Mouse (Mus musculus): Measurements from ENCODE around the gene Amd1. TPM values are rescaled to one million over a fixed set of nuclear protein-coding genes. Genes with fewer than 3 reads are reported as not detected.

Amd1 gene
- total RNA-seq (2021) = 10 to 100 TPM; 76.0 to 83.6 TPM

DNA sequence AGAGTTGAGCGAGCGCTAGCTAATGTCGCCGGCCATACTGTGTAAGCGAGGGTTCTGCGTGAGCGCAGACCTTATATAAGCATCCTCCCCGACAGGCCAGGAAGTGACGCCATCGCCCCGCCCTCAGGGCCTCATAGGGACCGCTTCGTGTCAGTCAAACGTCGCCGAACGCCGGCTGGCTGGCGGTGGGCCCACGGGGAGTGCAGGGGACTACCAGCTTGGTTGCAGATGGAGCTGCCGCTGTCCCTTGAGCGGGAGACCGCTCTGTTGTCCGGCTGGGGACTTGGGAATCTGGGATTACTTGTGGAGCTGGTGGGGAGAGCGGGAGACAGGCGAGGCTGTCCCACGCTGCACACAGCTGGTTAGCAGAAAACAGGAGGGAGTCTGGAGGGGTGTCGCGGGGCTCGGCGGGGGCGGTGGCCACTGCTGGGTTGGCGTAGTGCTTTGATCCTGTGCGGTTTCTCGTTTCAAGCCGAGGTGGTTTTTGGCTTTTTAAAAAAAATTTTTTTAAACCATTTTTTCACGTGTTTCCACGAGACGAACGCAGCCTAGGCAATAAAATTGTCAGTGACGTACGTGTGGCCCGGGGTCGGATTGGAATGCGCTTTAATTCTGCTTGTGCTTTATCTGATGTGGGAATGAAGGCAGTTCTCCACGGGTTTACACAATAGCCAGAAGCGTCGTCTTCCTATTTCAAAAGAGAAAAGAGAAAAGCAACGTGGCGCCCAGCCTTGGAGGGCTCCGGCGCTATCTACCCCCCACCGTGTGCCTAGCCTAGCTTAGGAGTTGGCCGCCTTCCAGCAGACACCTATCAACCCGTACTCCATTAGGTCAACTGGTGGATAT is at the start of gene Amd1:
Gene Amd1 (minus strand): TSS at position 47 of the 846 bp plus-strand sequence.
- DNase-seq (ENCODE audit: low spot score in 2 of 2) = peak; percentile 100
- intact Hi-C loops (cut with DNase I) = loop anchor here (1.0 to 5.0 kb wide), 3 partner anchors 45 to 220 kb away; partner anchors contain the start of gene Gtf3c6

- intact Hi-C loops (cut with DNase I) = no loop called here
- DNase-seq (ENCODE audit: low spot score in 2 of 2) = no peak
Measured at GRCm38 (mm10) chr10:40351156-40351555, 49.2 kb upstream of the Amd1 start.

GRCm38 (mm10) chr10:40350245-40350932 is 48.4 kb upstream of the Amd1 start:
- no peak for DNase-seq (ENCODE audit: low spot score in 2 of 2)
- intact Hi-C loops (cut with DNase I) = loop anchor here (1.0 kb wide), 1 partner anchor 91 kb away; no protein-coding TSS in a partner anchor

- intact Hi-C loops (cut with DNase I) = loop anchor here (1.0 to 5.0 kb wide), 3 partner anchors 47 to 178 kb away; partner anchors contain the start of gene Amd1
Measured at GRCm38 (mm10) chr10:40349631-40350177, 47.7 kb upstream of the Amd1 start.

DNA sequence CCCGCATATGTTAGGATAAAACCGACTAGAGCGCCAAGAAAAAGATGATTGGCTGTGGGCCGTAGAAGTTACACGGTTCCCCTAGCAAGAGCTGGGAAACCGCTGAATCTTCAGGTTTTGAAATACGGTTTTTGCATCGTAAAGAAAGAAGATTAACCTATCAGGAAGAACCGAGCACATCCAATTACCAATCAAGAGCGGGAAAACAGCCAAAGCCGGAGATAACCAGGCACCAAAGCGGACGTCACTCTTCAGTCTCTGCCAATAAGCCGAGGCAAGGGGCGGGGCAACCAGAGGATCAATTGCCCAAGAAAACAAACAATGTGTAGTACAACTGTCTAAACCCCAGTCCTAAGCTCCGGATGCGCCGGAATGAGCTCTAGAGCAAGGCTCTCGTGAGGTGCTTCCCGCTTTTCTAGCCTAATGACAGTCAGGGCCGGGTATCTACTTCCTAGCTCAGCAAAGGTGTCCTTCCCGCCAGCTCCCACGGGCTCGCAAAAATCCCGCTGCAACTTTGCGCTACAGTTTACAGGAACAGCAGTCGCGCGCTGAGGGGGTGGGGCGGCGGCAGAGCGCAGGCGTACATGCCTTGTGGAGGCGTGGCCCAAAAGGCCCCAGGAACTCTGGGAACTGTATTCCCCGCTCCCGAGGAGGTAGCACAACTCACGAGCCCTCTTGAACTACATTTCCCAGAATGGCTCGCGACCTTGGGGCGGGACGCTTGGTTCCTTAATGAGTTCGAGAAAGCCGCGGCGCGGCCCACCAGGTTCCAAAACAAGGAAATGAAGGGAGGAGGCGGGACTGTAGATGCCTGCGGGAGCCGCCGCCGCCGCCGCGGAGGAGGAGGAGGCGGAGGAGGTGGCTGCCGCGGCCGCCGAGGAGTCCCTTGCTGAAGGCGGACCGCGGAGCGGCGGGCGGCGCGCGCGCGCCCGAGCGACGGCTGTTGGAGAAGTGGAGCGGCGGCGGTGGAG is 46.9 kb upstream of the Amd1 start:
- intact Hi-C loops (cut with DNase I) = loop anchor here (1.0 to 5.0 kb wide), 2 partner anchors 47 to 178 kb away; partner anchors contain the start of gene Amd1
- DNase-seq (ENCODE audit: low spot score in 2 of 2) = peak; percentile 96 to 97

More at GRCm38 (mm10) chr10:40349631-40350177, 47.7 kb upstream of the Amd1 start:
- peak in 1 of 2 experiments; percentile 64 for DNase-seq (ENCODE audit: low spot score in 2 of 2)

- intact Hi-C loops (cut with DNase I) = loop anchor here (5.0 kb wide), 1 partner anchor 180 kb away; no protein-coding TSS in a partner anchor
Measured at GRCm38 (mm10) chr10:40347461-40347954, 45.5 kb upstream of the Amd1 start.

GRCm38 (mm10) chr10:40346776-40347403 is 44.9 kb upstream of the Amd1 start:
- intact Hi-C loops (cut with DNase I) = loop anchor here (5.0 kb wide), 1 partner anchor 180 kb away; no protein-coding TSS in a partner anchor
- DNase-seq (ENCODE audit: low spot score in 2 of 2) = no peak

More at GRCm38 (mm10) chr10:40347461-40347954, 45.5 kb upstream of the Amd1 start:
- no peak for DNase-seq (ENCODE audit: low spot score in 2 of 2)

GRCm38 (mm10) chr10:40342036-40342435 is 40.0 kb upstream of the Amd1 start:
- DNase-seq (ENCODE audit: low spot score in 2 of 2) = no peak
- intact Hi-C loops (cut with DNase I) = no loop called here

- DNase-seq (ENCODE audit: low spot score in 2 of 2) = no peak
- intact Hi-C loops (cut with DNase I) = no loop called here
Measured at GRCm38 (mm10) chr10:40339351-40339964, 37.5 kb upstream of the Amd1 start, which contains the start of gene Cdk19. Gene Cdk19, plus strand, starts transcription at chr10:40339564.

- DNase-seq (ENCODE audit: low spot score in 2 of 2) = no peak
- intact Hi-C loops (cut with DNase I) = no loop called here
Measured at GRCm38 (mm10) chr10:40332864-40333263, 30.9 kb upstream of the Amd1 start.

GRCm38 (mm10) chr10:40330262-40330661 is 28.3 kb upstream of the Amd1 start:
- intact Hi-C loops (cut with DNase I) = no loop called here
- DNase-seq (ENCODE audit: low spot score in 2 of 2) = no peak

GRCm38 (mm10) chr10:40328004-40328551 is 26.1 kb upstream of the Amd1 start:
- no peak for DNase-seq (ENCODE audit: low spot score in 2 of 2)
- intact Hi-C loops (cut with DNase I) = no loop called here

DNA sequence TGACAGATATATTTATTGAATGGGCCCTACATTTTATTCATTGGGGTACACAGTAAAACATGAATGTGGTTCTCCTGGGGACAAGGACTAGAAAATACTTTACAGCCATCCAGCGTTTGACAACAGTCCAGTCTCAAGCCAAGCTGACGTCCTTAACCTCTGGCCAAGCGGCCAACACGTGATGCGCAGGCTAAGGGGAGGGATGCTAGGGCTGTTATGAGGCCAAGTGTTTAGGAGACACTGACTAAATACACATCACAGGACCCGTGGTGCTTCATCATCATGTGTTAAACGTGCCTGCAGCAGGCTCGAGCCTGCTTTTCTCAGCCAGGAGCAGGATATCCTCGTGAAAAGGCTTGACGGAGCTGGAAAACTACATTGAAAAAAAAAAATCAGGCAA is 18.3 kb upstream of the Amd1 start:
- intact Hi-C loops (cut with DNase I) = no loop called here
- DNase-seq (ENCODE audit: low spot score in 2 of 2) = no peak

GRCm38 (mm10) chr10:40316841-40317585 is 15.0 kb upstream of the Amd1 start:
- no peak for DNase-seq (ENCODE audit: low spot score in 2 of 2)
- intact Hi-C loops (cut with DNase I) = no loop called here

GRCm38 (mm10) chr10:40312781-40313180 is 10.8 kb upstream of the Amd1 start:
- no peak for DNase-seq (ENCODE audit: low spot score in 2 of 2)
- intact Hi-C loops (cut with DNase I) = no loop called here

DNA sequence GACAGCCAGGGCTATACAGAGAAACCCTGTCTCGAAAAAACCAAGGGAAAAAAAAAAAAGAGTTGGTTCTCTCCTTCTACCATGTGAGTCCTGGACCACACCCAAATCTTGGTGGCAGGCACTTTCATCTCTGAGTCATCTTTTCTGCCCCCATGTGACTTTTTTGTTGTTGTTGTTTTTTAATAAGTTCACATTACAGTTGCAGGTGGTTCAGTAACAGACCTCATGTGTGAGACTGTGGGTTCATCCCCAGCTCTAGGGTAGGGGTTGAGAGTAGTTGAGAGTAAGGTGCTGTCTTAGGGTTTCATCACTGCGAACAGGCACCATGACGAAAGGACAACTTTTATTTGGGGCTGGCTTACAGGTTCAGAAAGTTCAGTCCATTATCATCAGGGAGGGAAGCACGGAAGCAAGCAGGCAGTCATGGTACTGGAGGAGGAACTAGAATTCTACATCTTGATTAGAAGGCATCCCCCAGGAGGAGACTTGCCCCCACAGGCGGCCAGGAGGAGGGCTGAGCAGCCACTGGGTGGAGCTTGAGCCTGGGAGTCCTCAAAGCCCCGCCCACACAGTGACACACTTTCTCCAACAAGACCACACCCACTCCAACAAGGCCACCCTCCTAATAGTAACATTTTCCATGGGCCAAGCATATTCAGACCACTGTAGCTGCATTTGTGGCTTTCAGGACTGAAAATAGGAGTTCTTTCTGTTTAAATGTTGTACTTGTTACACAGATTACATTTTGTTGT is 8.1 kb upstream of the Amd1 start:
- intact Hi-C loops (cut with DNase I) = no loop called here
- DNase-seq (ENCODE audit: low spot score in 2 of 2) = no peak

All from left cerebral cortex, postnatal 36 days (tissue).